In genomic region chr13:99093269-99093668, GRCm38 (mm10) we compare ENCODE assay signal across 7 mouse cellular contexts.
DNase-seq lines count a peak whose midpoint lies in the region; ATAC-seq lines count a peak whose summit lies in the region.

No protein-coding gene starts in this region.

- no peaks in the 10 kb centered on the region for H3K4me1 ChIP-seq in embryonic facial prominence, embryonic 11.5 days (ENCODE audit: control insufficient read depth, insufficient read depth, low read length)
- 0 out of 2 replicates have a peak, but pooled peaks cover 3% of the 10 kb centered on the region for H3K4me1 ChIP-seq in limb, embryonic 11.5 days (ENCODE audit: control insufficient read depth, insufficient read depth, low read length)
- peaks cover 14% of the 10 kb centered on the region; the same call in 1 of the 2 replicates for H3K4me1 ChIP-seq in midbrain, embryonic 14.5 days (ENCODE audit: control insufficient read depth, insufficient read depth, low read length)

- no peaks in the 10 kb centered on the region for H3K9me3 ChIP-seq in embryonic facial prominence, embryonic 11.5 days (replicated peaks; ENCODE audit: control insufficient read depth, low read length)
- no peaks in the 10 kb centered on the region for H3K9me3 ChIP-seq in limb, embryonic 11.5 days (ENCODE audit: control insufficient read depth, low read length)
- H3K9me3 ChIP-seq in midbrain, embryonic 14.5 days (ENCODE audit: control insufficient read depth, low read length), result no peaks in the 10 kb centered on the region

- no peak overlapping the region for H3K27ac ChIP-seq in embryonic facial prominence, embryonic 11.5 days (replicated peaks; ENCODE audit: low read depth, low read length)
- H3K27ac ChIP-seq in limb, embryonic 11.5 days (replicated peaks; ENCODE audit: low read depth, low read length), result no peak overlapping the region
- peak overlapping the region; percentile 58 for H3K27ac ChIP-seq in midbrain, embryonic 14.5 days (replicated peaks; ENCODE audit: low read depth, low read length)

- peak; percentile 90 for DNase-seq in adrenal gland, postnatal 14 days
- peak; percentile 87 for DNase-seq in embryonic facial prominence, embryonic 11.5 days (ENCODE audit: low spot score)
- DNase-seq in heart, adult 11 months, result peak; percentile 95
- peak; percentile 77 for DNase-seq in kidney, adult 11 months
- peak; percentile 82 for DNase-seq in limb, embryonic 11.5 days (ENCODE audit: low spot score)
- DNase-seq in midbrain, embryonic 14.5 days, result peak; percentile 94
- DNase-seq in spleen, adult 12 weeks (ENCODE audit: low spot score), result peak; percentile 19

- no peaks in the 10 kb centered on the region for H3K36me3 ChIP-seq in embryonic facial prominence, embryonic 11.5 days (replicated peaks; ENCODE audit: control insufficient read depth, insufficient read depth, low read depth, low read length)
- H3K36me3 ChIP-seq in limb, embryonic 11.5 days (ENCODE audit: control insufficient read depth, insufficient read depth, low read length), result no peaks in the 10 kb centered on the region
- no peaks in the 10 kb centered on the region for H3K36me3 ChIP-seq in midbrain, embryonic 14.5 days (ENCODE audit: control insufficient read depth, insufficient read depth, low read length)

- no peak overlapping the region for H3K4me2 ChIP-seq in embryonic facial prominence, embryonic 11.5 days (ENCODE audit: low read depth, low read length)
- no peak overlapping the region for H3K4me2 ChIP-seq in limb, embryonic 11.5 days (ENCODE audit: low read depth, severe bottlenecking)
- H3K4me2 ChIP-seq in midbrain, embryonic 14.5 days (ENCODE audit: low read length), result no peak overlapping the region

- 9% methylated on average over 9 of the region's 9 CpGs for WGBS in embryonic facial prominence, embryonic 11.5 days
- WGBS in limb, embryonic 11.5 days, result 10% methylated on average over 9 of the region's 9 CpGs
- 10% methylated on average over 9 of the region's 9 CpGs for WGBS in midbrain, embryonic 14.5 days

- H3K27me3 ChIP-seq in embryonic facial prominence, embryonic 11.5 days (ENCODE audit: control insufficient read depth, insufficient read depth, low read length), result no peaks in the 10 kb centered on the region
- no peaks in the 10 kb centered on the region for H3K27me3 ChIP-seq in limb, embryonic 11.5 days (ENCODE audit: control insufficient read depth, insufficient read depth, low read length)
- H3K27me3 ChIP-seq in midbrain, embryonic 14.5 days (ENCODE audit: control insufficient read depth, insufficient read depth, low read length), result no peaks in the 10 kb centered on the region

- no peak overlapping the region for H3K4me3 ChIP-seq in embryonic facial prominence, embryonic 11.5 days (ENCODE audit: low read depth, low read length)
- no peak overlapping the region for H3K4me3 ChIP-seq in limb, embryonic 11.5 days (ENCODE audit: low read depth, low read length)
- no peak overlapping the region for H3K4me3 ChIP-seq in midbrain, embryonic 14.5 days (replicated peaks; ENCODE audit: low read depth, low read length)

- 0 out of 2 replicates have a peak overlapping the region, but pooled peaks have one; percentile 5 for H3K9ac ChIP-seq in embryonic facial prominence, embryonic 11.5 days (replicated peaks; ENCODE audit: low read length)
- no peak overlapping the region for H3K9ac ChIP-seq in limb, embryonic 11.5 days (ENCODE audit: low read length)
- no peak overlapping the region for H3K9ac ChIP-seq in midbrain, embryonic 14.5 days (replicated peaks; ENCODE audit: low read length)

- ATAC-seq in embryonic facial prominence, embryonic 11.5 days (replicated peaks; ENCODE audit: insufficient number of reproducible peaks, low FRiP score, low TSS enrichment, low read depth), result 0 out of 2 replicates have a peak, but pooled peaks have one; percentile 29
- no peak for ATAC-seq in limb, embryonic 11.5 days (ENCODE audit: insufficient number of reproducible peaks, low FRiP score, low TSS enrichment, low read depth)
- ATAC-seq in midbrain, embryonic 14.5 days (ENCODE audit: low FRiP score, low TSS enrichment), result peak; percentile 91

Comparison
In these comparisons a context has a peak if more than half of its experiments do, and no peak if none do; other contexts are left out.
1. DNase-seq: peak in every context shown above with its lines; median percentile 95 in heart, adult 11 months; 94 in midbrain, embryonic 14.5 days; 90 in adrenal gland, postnatal 14 days; 87 in embryonic facial prominence, embryonic 11.5 days; 82 in limb, embryonic 11.5 days; 77 in kidney, adult 11 months; 19 in spleen, adult 12 weeks.